Mouse (Mus musculus): ENCODE measurements around the gene Celsr2. TPM values are rescaled to one million over a fixed set of nuclear protein-coding genes. Genes with fewer than 3 reads are reported as not detected.

The Celsr2 gene
- total RNA-seq (2014; rRNA removed) (68.5 and 83.4 TPM in 2 replicates), polyA plus RNA-seq (2015; fragmentation: Nextera tagmentation; extraction: Ambion mirVana) (19.0 and 24.4 TPM in 2 replicates)

DNA sequence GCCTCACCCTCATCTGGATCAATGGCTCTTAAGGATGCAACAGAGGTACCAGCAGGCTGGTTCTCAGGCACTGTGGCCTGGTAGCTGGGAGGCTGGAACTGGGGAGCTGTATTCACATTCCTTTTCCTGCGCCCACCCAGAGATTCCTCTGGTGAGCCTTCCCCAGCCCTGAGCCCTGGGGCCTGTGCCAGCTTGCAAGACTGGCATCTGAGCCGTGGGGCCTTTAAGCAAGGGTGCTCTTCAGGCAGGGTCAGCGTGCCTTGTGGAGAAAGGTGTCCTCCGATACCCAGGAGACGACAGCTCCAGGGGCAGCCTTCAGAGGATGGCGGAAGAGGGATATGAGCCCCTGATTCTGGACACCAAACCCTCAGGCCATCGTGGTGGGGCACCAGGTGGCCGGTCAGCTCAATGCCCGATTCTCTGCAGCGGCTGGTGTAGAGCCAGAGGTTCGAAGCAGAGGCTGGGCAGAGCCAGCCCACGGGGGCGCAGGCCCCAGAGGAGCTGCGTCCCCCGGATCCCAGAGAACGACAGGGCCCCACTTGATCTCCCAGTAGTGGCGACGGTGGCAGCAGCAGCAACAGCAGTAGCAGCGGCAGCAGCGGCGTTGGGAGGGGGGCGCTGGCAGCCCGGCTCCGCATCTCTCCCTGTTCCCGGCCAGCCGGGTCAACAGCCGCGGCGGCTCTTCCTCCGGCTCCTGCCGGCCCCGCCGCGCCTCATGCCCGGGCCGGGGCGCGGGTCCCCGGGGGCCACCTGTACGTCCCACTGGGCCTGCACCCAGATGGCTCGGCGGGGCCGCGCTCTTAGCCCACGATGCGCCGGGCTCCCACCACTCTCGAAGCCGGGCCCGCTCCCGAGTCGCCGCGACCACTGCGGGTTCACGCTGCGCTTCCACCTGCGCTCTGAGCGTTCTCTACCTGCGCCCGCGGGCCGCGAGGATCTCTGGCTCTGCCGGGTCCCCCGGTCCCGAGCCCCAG is at the start of gene Celsr2:
Celsr2 (minus strand) TSS at position 696 of the 974 bp plus-strand sequence.
- 4% methylated on average over 60 of the region's 67 CpGs for WGBS
- H3K27ac ChIP-seq (ENCODE audit: low read depth, low read length): peak within 1 kb of the TSS; percentile 96
- peaks cover 29% of the 10 kb centered on the region for H3K4me1 ChIP-seq (ENCODE audit: insufficient read depth, low read length)

DNA sequence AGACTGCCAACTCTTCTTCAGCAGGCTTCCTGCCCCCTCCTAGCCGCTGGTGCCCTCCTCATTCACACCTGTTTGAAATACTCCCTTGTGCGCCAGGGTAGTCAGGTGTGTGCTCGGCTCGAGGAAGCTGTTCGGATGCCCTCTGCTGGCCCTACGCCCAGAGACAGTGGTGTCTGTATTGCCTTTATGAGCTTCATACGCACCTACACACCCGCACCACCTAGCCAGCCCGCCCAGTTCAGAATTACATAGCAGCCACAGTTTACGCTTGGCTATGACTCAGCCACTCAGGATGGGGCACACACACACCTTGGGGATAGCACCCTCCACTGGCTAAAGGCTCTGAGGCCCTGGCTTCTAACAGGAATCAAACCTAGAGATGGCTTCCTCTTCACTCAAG is 43.5 kb upstream of the Celsr2 start:
- Histone ChIP-seq H3K27ac (ENCODE audit: low read depth, low read length) (no peak overlapping the region), H3K4me1 (ENCODE audit: insufficient read depth, low read length) (no peaks in the 10 kb centered on the region), H3K27me3 (ENCODE audit: insufficient read depth, low read length) (no peaks in the 10 kb centered on the region), H3K36me3 (ENCODE audit: insufficient read depth, low read length) (peaks cover 3% of the 10 kb centered on the region; the same call in 1 of the 2 replicates), H3K4me3 (ENCODE audit: low read depth, low read length) (no peak overlapping the region), H3K4me2 (ENCODE audit: low read depth, low read length, poor library complexity, severe bottlenecking) (no peak overlapping the region), H3K9ac (replicated peaks; ENCODE audit: low read length, poor library complexity, severe bottlenecking) (no peak overlapping the region), H3K9me3 (ENCODE audit: low read length) (no peaks in the 10 kb centered on the region)
- TF ChIP-seq CTCF (IDR thresholded peaks at IDR 0.05): peak; percentile 29
- 49% methylated on average over 10 of the region's 10 CpGs for WGBS
- 0 out of 2 replicates have a peak, but pooled peaks have one; percentile 52 for ATAC-seq (ENCODE audit: low FRiP score)
- no peak for DNase-seq (ENCODE audit: low spot score)

More for the DNA sequence above, at the start of gene Celsr2:
- peak; percentile 60 for DNase-seq (ENCODE audit: low spot score)
- ATAC-seq (ENCODE audit: low FRiP score): peak; percentile 44
- Histone ChIP-seq H3K4me3 (ENCODE audit: low read depth, low read length) (peak within 1 kb of the TSS; percentile 84), H3K4me2 (ENCODE audit: low read depth, low read length, poor library complexity, severe bottlenecking) (peak within 1 kb of the TSS; percentile 76), H3K9ac (replicated peaks; ENCODE audit: low read length, poor library complexity, severe bottlenecking) (peak within 1 kb of the TSS; percentile 94), H3K27me3 (ENCODE audit: insufficient read depth, low read length) (no peaks in the 10 kb centered on the region), H3K36me3 (ENCODE audit: insufficient read depth, low read length) (peaks cover 23% of the 10 kb centered on the region), H3K9me3 (ENCODE audit: low read length) (no peaks in the 10 kb centered on the region)
- TF ChIP-seq CTCF (IDR thresholded peaks at IDR 0.05): no peak

DNA sequence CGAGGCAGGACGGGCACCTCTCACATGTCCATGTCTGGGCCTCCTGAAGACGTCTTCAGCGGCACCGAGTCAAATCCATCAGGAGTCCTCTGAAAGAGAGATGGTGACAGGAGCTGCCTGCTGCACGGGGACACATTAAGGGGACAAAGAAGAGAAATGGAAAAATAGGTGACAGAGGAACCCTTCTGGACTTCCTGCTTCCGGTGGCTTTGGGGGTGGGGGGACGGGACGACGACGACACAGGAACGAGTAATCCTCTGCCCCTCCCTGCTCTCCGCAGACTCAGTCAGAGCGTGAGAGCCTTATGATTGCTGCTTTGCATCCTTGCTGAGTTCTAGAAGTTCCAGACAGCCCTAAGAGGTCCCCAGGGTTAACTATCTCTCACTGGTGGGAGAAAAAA is 43.0 kb upstream of the Celsr2 start:
- H3K36me3 ChIP-seq (ENCODE audit: insufficient read depth, low read length): peaks cover 3% of the 10 kb centered on the region; the same call in 1 of the 2 replicates
- no peak overlapping the region for H3K27ac ChIP-seq (ENCODE audit: low read depth, low read length)
- no peak overlapping the region for H3K4me3 ChIP-seq (ENCODE audit: low read depth, low read length)
- H3K4me2 ChIP-seq (ENCODE audit: low read depth, low read length, poor library complexity, severe bottlenecking): no peak overlapping the region
- 62% methylated on average over 14 of the region's 14 CpGs for WGBS
- no peaks in the 10 kb centered on the region for H3K9me3 ChIP-seq (ENCODE audit: low read length)
- no peaks in the 10 kb centered on the region for H3K4me1 ChIP-seq (ENCODE audit: insufficient read depth, low read length)
- DNase-seq (ENCODE audit: low spot score): no peak
- no peak overlapping the region for H3K9ac ChIP-seq (replicated peaks; ENCODE audit: low read length, poor library complexity, severe bottlenecking)
- no peaks in the 10 kb centered on the region for H3K27me3 ChIP-seq (ENCODE audit: insufficient read depth, low read length)
- ATAC-seq (ENCODE audit: low FRiP score): no peak
- no peak for TF ChIP-seq CTCF (IDR thresholded peaks at IDR 0.05)

DNA sequence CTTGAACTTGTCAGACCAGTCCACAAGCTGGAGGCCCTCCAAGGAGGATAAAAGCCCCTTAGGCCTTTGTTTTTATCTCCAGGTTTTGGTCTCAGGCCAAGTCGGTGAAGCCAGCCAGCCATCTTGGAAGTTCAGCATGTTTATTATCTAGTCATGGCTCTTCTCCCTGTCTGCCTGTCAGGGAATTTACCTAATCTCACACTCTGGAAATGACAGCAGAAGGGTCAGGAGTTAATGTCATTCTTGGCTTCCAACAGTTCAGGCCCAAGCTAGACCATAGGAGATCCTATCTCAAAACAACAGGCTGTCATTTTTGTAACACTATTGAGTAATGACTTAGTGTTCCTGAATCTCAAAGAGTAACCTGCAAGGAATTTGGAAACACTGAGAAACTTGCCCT is 38.8 kb upstream of the Celsr2 start:
- no peak for ATAC-seq (ENCODE audit: low FRiP score)

DNA sequence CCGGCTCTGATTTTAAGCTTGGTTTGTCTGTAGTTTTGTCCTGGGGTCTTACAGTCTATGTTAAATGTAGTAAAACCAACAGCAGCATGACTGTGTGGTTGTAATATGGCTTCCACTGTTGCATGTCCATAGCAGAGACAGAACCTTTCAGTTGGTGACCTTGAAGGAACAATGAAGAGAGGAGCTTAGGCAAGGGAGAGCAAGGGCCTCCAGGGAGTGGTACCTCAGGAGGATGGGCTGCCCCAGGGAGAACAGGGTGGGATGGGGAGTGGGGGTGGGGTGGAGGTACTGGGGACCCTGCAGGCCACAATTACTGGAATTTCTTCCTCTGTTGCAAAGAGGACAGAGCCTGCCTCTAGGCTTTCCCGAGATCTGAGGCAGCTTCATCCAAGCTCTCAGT is 36.6 kb upstream of the Celsr2 start:
- Histone ChIP-seq H3K9me3 (ENCODE audit: low read length) (no peaks in the 10 kb centered on the region), H3K4me3 (ENCODE audit: low read depth, low read length) (no peak overlapping the region), H3K27me3 (ENCODE audit: insufficient read depth, low read length) (no peaks in the 10 kb centered on the region), H3K36me3 (ENCODE audit: insufficient read depth, low read length) (no peaks in the 10 kb centered on the region; the same call in 1 of the 2 replicates), H3K27ac (ENCODE audit: low read depth, low read length) (no peak overlapping the region), H3K4me1 (ENCODE audit: insufficient read depth, low read length) (no peaks in the 10 kb centered on the region), H3K4me2 (ENCODE audit: low read depth, low read length, poor library complexity, severe bottlenecking) (no peak overlapping the region), H3K9ac (replicated peaks; ENCODE audit: low read length, poor library complexity, severe bottlenecking) (no peak overlapping the region)
- no peak for TF ChIP-seq CTCF (IDR thresholded peaks at IDR 0.05)
- WGBS: 80% methylated on average over 2 of the region's 2 CpGs
- DNase-seq (ENCODE audit: low spot score) (no peak), ATAC-seq (ENCODE audit: low FRiP score) (no peak)

More for the DNA sequence above, 38.8 kb upstream of the Celsr2 start:
- Histone ChIP-seq H3K4me2 (ENCODE audit: low read depth, low read length, poor library complexity, severe bottlenecking) (no peak overlapping the region), H3K27me3 (ENCODE audit: insufficient read depth, low read length) (no peaks in the 10 kb centered on the region), H3K4me1 (ENCODE audit: insufficient read depth, low read length) (no peaks in the 10 kb centered on the region), H3K27ac (ENCODE audit: low read depth, low read length) (no peak overlapping the region), H3K9me3 (ENCODE audit: low read length) (no peaks in the 10 kb centered on the region), H3K36me3 (ENCODE audit: insufficient read depth, low read length) (no peaks in the 10 kb centered on the region; the same call in 1 of the 2 replicates), H3K9ac (replicated peaks; ENCODE audit: low read length, poor library complexity, severe bottlenecking) (no peak overlapping the region), H3K4me3 (ENCODE audit: low read depth, low read length) (no peak overlapping the region)
- no peak for TF ChIP-seq CTCF (IDR thresholded peaks at IDR 0.05)
- no peak for DNase-seq (ENCODE audit: low spot score)
- 70% methylated on average over 1 of the region's 1 CpGs for WGBS

DNA sequence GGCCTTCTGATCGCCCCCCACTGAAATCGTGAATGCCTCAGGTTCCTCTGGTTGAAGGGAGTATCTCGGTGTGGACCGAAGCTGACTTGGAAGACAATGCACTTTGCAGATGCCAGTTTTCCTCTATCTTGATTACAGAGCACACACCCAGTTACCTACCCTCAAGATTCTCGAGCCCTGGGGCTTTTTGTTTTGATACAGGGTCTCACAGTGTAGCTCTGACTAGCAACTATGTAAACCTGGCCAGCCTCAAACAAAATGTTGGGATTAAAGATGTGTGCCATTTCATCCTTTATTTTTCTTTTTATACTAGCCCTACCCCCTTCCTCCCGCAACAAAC is 30.0 kb upstream of the Celsr2 start:
- TF ChIP-seq CTCF (IDR thresholded peaks at IDR 0.05): no peak
- ATAC-seq (ENCODE audit: low FRiP score) (peak; percentile 57; the same call in 1 of the 2 replicates), DNase-seq (ENCODE audit: low spot score) (no peak)
- peak overlapping the region; percentile 70 for H3K9ac ChIP-seq (replicated peaks; ENCODE audit: low read length, poor library complexity, severe bottlenecking)
- peaks cover 4% of the 10 kb centered on the region; the same call in 1 of the 2 replicates for H3K36me3 ChIP-seq (ENCODE audit: insufficient read depth, low read length)
- peaks cover 3% of the 10 kb centered on the region; the same call in 1 of the 2 replicates for H3K4me1 ChIP-seq (ENCODE audit: insufficient read depth, low read length)
- no peaks in the 10 kb centered on the region for H3K9me3 ChIP-seq (ENCODE audit: low read length)
- peak overlapping the region; percentile 91 for H3K27ac ChIP-seq (ENCODE audit: low read depth, low read length)
- WGBS: 10% methylated on average over 6 of the region's 6 CpGs
- peak overlapping the region; percentile 68 for H3K4me3 ChIP-seq (ENCODE audit: low read depth, low read length)
- peak overlapping the region; percentile 82 for H3K4me2 ChIP-seq (ENCODE audit: low read depth, low read length, poor library complexity, severe bottlenecking)
- no peaks in the 10 kb centered on the region for H3K27me3 ChIP-seq (ENCODE audit: insufficient read depth, low read length)
